Mouse (Mus musculus) lung, embryonic 15.5 days (tissue): ENCODE results near the gene Lgr6. TPM values are rescaled to one million over a fixed set of nuclear protein-coding genes. Genes with fewer than 3 reads are reported as not detected.
"Not testable (repeated sequence)": the region's sequence is repeated elsewhere in the genome, so short reads cannot be mapped to it uniquely, and the experiment has no call there.

Experiments used
- ATAC-seq: fragments of 200-750 bp; cut with Nextera tagmentation; 2 replicates; pipeline ENCODE4 v1.8.0; 2017; ENCODE audit warnings: moderate number of reproducible peaks, borderline replicate concordance; ENCODE audit not compliant: low FRiP score, low TSS enrichment; ENCODE audit errors: extremely low read depth
- H3K27ac ChIP-seq: fragments of 300-500 bp; sonication (generic); 2 replicates; pipeline ENCODE4 v1.5.1; 2015; ENCODE audit warnings: moderate library complexity, mild to moderate bottlenecking, inconsistent platforms
- H3K27me3 ChIP-seq: fragments of 300-500 bp; sonication (generic); 2 replicates; pipeline ENCODE4 v1.6.1; 2015; ENCODE audit warnings: inconsistent platforms
- H3K36me3 ChIP-seq: fragments of 300-500 bp; sonication (generic); 2 replicates; pipeline ENCODE4 v1.6.1; 2015; ENCODE audit warnings: inconsistent platforms
- H3K4me1 ChIP-seq: fragments of 300-500 bp; sonication (generic); 2 replicates; pipeline ENCODE4 v1.6.1; 2015; ENCODE audit warnings: inconsistent platforms
- H3K4me2 ChIP-seq: fragments of 300-500 bp; sonication (generic); 2 replicates; pipeline ENCODE4 v1.6.1; 2015; ENCODE audit warnings: inconsistent platforms, mild to moderate bottlenecking, moderate library complexity
- H3K4me3 ChIP-seq: fragments of 300-500 bp; sonication (generic); 2 replicates; pipeline ENCODE4 v1.5.1; 2015; ENCODE audit warnings: mild to moderate bottlenecking, inconsistent platforms
- H3K9ac ChIP-seq: fragments of 300-500 bp; sonication (generic); 2 replicates; pipeline ENCODE4 v1.6.1; 2015; ENCODE audit warnings: inconsistent platforms
- H3K9me3 ChIP-seq: fragments of 300-500 bp; sonication (generic); 2 replicates; pipeline ENCODE4 v1.6.1; 2016; ENCODE audit warnings: inconsistent platforms
- whole genome bisulfite sequencing: fragments of 180-500 bp; shearing (Covaris S2); methylation state at CpG from one replicate; pipeline ENCODE4 v1.1.7; 2015; 5-methylcytosine and 5-hydroxymethylcytosine counted together
- polyA plus RNA-seq: library from polyadenylated mRNA; unstranded; fragments of >200 nt; fragmentation: Nextera tagmentation; extraction: Ambion mirVana; gene quantifications from 2 replicates; pipeline ENCODE4 v1.2.1, GENCODE M21; 2015

Gene Lgr6
- polyA plus RNA-seq, 1 experiment from 2014 or later: 11.6 TPM

DNA sequence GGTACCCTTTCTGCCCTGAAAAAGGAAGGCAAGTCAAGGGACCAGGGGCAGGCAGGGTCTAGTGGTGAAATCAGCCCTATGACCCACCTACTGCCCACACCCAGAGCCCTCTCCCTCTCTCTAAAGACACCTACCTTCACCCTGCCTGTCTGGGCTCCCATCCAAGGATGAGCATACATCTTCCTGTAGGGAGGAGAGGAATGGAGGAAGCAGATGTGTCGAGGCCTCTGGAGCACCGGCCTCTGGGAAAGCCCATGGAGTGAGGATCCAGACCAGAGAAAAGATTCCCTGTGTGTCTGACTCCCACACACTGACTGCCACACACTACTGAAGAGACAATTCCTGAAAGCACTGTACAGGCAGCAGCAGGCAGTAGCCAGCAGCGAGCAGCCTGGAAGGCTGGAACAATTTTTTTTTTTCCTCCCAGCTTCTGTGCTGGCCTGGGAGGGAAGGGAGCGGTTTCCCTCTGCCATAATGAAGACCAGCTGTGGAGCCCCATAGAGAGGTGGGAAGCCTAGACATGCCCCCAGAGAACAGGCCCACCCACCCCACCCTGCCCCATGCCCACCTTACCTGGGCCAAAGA lies 21.5 kb upstream of the Lgr6 start:
- WGBS: 30% methylated on average over 4 of the region's 4 CpGs
- peaks cover 15% of the 10 kb centered on the region; the same call in 1 of the 2 replicates for H3K27me3 ChIP-seq
- no peak overlapping the region for H3K4me3 ChIP-seq
- no peak overlapping the region for H3K27ac ChIP-seq
- H3K9me3 ChIP-seq: no peaks in the 10 kb centered on the region
- no peak overlapping the region for H3K4me2 ChIP-seq
- H3K36me3 ChIP-seq: no peaks in the 10 kb centered on the region
- H3K9ac ChIP-seq: no peak overlapping the region
- no peak for ATAC-seq
- peaks cover 19% of the 10 kb centered on the region for H3K4me1 ChIP-seq

- H3K9me3 ChIP-seq: no peaks in the 10 kb centered on the region
- no peak overlapping the region for H3K9ac ChIP-seq
- ATAC-seq: no peak; the same call in 1 of the 2 replicates
- H3K27ac ChIP-seq: no peak overlapping the region
- H3K4me3 ChIP-seq: no peak overlapping the region
- H3K36me3 ChIP-seq: no peaks in the 10 kb centered on the region
- H3K4me2 ChIP-seq: no peak overlapping the region
- 45% methylated on average over 8 of the region's 8 CpGs for WGBS
- H3K27me3 ChIP-seq: peaks cover 15% of the 10 kb centered on the region; the same call in 1 of the 2 replicates
- H3K4me1 ChIP-seq: peaks cover 14% of the 10 kb centered on the region
These were observed 20.9 kb upstream of the Lgr6 start for GRCm38 (mm10) chr1:135125990-135126389.

DNA sequence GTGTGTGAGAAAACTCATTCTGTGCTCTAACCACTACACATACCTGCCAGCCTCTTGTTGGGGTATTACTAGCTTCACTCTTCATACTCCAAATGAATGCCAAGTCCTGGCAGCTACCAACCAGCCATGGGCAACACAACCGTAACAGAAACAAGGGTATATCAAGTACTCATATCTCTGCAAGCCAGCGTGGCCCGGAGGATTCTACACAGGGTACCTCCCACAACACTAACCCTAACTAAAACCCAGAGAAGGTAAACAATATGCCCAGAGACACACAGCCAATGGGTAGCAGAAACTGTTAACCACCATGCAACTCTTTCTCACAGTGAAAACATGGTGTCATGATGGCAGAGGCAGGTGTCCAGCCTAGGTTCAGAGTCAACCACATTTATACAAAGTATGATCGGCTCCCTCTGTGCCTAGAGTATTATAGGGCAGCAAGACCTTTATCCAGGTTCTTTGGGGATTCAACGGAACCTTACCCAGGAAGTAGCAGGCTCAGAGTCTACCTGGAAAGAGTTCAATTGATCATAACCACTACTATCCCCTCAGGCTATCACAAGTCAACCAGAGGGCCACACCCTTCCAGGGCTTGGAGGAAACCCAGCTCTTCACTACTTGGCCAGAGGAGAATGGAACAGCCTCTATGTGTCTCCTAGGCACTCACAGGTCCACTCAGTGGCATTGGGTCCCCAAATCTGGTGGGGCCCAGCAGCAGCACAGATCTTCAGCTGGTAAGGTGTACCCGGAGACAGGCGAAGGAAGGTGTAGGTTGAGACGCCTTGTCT lies 19.7 kb upstream of the Lgr6 start:
- no peak overlapping the region for H3K4me3 ChIP-seq
- H3K4me2 ChIP-seq: no peak overlapping the region
- 85% methylated on average over 8 of the region's 8 CpGs for WGBS
- no peaks in the 10 kb centered on the region for H3K9me3 ChIP-seq
- peaks cover 11% of the 10 kb centered on the region; the same call in 1 of the 2 replicates for H3K27me3 ChIP-seq
- no peaks in the 10 kb centered on the region for H3K36me3 ChIP-seq
- no peak overlapping the region for H3K9ac ChIP-seq
- ATAC-seq: no peak
- H3K27ac ChIP-seq: no peak overlapping the region
- H3K4me1 ChIP-seq: peaks cover 11% of the 10 kb centered on the region; the same call in 1 of the 2 replicates

DNA sequence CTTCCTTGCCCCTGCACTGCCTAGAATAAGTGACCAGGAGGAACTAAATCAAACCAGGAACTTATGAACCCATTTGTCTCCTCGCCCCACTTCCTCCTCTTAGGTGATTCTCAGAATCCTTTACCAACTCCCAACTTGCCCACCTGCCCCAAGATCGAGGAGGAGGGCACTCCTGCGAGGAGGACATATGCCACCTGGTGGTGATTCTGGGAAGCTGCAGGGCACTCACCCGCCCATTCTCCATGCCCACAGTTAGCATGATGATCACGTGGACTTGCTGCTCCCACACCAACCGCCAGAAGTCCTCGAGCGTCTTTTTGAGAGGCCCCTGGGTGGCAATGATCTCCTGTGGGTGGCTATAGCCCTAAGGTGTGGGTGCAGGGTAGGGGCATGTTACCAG lies 7.6 kb upstream of the Lgr6 start:
- peaks cover 7% of the 10 kb centered on the region; the same call in 1 of the 2 replicates for H3K27me3 ChIP-seq

DNA sequence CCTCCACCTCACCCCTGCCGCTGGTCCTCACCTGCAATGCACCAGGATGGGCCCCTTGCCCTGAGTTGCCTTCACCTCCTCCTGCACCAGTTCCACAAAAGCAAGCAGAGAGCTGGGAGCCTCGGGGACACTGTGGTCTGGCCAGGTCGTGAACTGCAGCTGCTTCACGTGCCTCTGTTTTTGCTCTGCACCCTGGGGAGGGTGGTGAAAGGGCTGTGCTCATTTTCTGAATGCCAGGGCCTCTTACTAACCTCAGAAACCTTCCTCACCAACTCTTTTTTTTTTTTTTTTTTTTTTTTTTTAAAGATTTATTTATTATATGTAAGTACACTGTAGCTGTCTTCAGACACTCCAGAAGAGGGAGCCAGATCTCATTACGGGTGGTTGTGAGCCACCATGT lies 6.2 kb upstream of the Lgr6 start:
- H3K9ac ChIP-seq, H3K36me3 ChIP-seq, H3K9me3 ChIP-seq, ATAC-seq, H3K27ac ChIP-seq, H3K4me1 ChIP-seq, H3K4me3 ChIP-seq, H3K4me2 ChIP-seq: not testable (repeated sequence)
- 60% methylated on average over 5 of the region's 5 CpGs for WGBS
- H3K27me3 ChIP-seq: peaks cover 21% of the 10 kb centered on the region

More for the DNA sequence above, 7.6 kb upstream of the Lgr6 start:
- no peak overlapping the region for H3K4me3 ChIP-seq
- no peaks in the 10 kb centered on the region for H3K4me1 ChIP-seq
- H3K9me3 ChIP-seq: no peaks in the 10 kb centered on the region
- no peak overlapping the region for H3K9ac ChIP-seq
- H3K27ac ChIP-seq: no peak overlapping the region
- 7% methylated on average over 8 of the region's 8 CpGs for WGBS
- no peak overlapping the region for H3K4me2 ChIP-seq
- ATAC-seq: no peak
- no peaks in the 10 kb centered on the region for H3K36me3 ChIP-seq

GRCm38 (mm10) chr1:135110075-135110474 lies 5.0 kb upstream of the Lgr6 start:
- no peak overlapping the region for H3K4me2 ChIP-seq
- no peak overlapping the region for H3K4me3 ChIP-seq
- H3K27me3 ChIP-seq: peaks cover 33% of the 10 kb centered on the region
- no peaks in the 10 kb centered on the region for H3K36me3 ChIP-seq
- peaks cover 8% of the 10 kb centered on the region for H3K4me1 ChIP-seq
- no peak overlapping the region for H3K27ac ChIP-seq
- H3K9me3 ChIP-seq: no peaks in the 10 kb centered on the region
- no peak overlapping the region for H3K9ac ChIP-seq
- WGBS: 10% methylated on average over 6 of the region's 6 CpGs
- ATAC-seq: no peak

GRCm38 (mm10) chr1:135108611-135109010 lies 3.5 kb upstream of the Lgr6 start:
- no peaks in the 10 kb centered on the region for H3K9me3 ChIP-seq
- no peak overlapping the region for H3K9ac ChIP-seq
- H3K27me3 ChIP-seq: peaks cover 47% of the 10 kb centered on the region
- 38% methylated on average over 6 of the region's 6 CpGs for WGBS
- no peak overlapping the region for H3K27ac ChIP-seq
- no peak overlapping the region for H3K4me2 ChIP-seq
- no peak overlapping the region for H3K4me3 ChIP-seq
- peaks cover 13% of the 10 kb centered on the region for H3K4me1 ChIP-seq
- no peaks in the 10 kb centered on the region for H3K36me3 ChIP-seq
- ATAC-seq: no peak

GRCm38 (mm10) chr1:135105951-135106350 lies 875 bp upstream of the Lgr6 start:
- Histone ChIP-seq H3K4me1 (peaks cover 13% of the 10 kb centered on the region), H3K9ac (no peak overlapping the region), H3K27ac (no peak overlapping the region), H3K4me2 (peak overlapping the region; percentile 80), H3K4me3 (peak overlapping the region; percentile 48; the same call in 1 of the 2 replicates), H3K9me3 (no peaks in the 10 kb centered on the region), H3K36me3 (no peaks in the 10 kb centered on the region), H3K27me3 (peaks cover 71% of the 10 kb centered on the region)
- no peak for ATAC-seq
- WGBS: 3% methylated on average over 8 of the region's 8 CpGs

- H3K9me3 ChIP-seq: no peaks in the 10 kb centered on the region
- H3K27ac ChIP-seq: no peak overlapping the region
- 57% methylated on average over 7 of the region's 7 CpGs for WGBS
- H3K27me3 ChIP-seq: peaks cover 51% of the 10 kb centered on the region
- H3K9ac ChIP-seq: no peak overlapping the region
- no peak for ATAC-seq
- H3K4me2 ChIP-seq: no peak overlapping the region; the same call in 1 of the 2 replicates
- peaks cover 23% of the 10 kb centered on the region for H3K4me1 ChIP-seq
- H3K4me3 ChIP-seq: no peak overlapping the region
- no peaks in the 10 kb centered on the region for H3K36me3 ChIP-seq
These were observed 4.7 kb downstream of the Lgr6 start for GRCm38 (mm10) chr1:135100400-135100799.

GRCm38 (mm10) chr1:135098441-135098840 lies 6.6 kb downstream of the Lgr6 start:
- H3K9ac ChIP-seq: no peak overlapping the region
- no peak overlapping the region for H3K4me2 ChIP-seq
- 80% methylated on average over 7 of the region's 7 CpGs for WGBS
- H3K9me3 ChIP-seq: no peaks in the 10 kb centered on the region
- H3K4me1 ChIP-seq: peaks cover 18% of the 10 kb centered on the region
- no peak overlapping the region for H3K4me3 ChIP-seq
- no peak for ATAC-seq
- H3K27me3 ChIP-seq: peaks cover 32% of the 10 kb centered on the region
- H3K36me3 ChIP-seq: no peaks in the 10 kb centered on the region
- H3K27ac ChIP-seq: peak overlapping the region; percentile 44

DNA sequence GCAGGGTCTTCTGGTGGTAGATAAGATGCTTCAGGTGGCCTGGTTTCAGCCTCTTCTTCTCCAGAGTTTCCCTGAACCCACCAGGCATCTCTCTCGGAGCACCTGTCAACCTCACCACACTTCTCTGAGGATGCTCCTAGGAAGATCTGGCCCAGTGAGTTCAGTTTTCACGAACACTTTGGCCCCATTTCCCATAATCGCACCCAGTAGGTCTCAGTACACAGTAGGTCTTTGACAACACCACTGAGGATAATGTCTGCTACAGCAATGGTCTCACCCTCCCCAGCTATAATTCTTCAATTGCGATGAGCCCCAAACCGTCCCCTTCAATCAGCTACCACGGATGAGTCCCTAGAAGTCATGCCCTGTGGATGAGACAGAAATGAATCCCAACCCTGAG lies 7.6 kb downstream of the Lgr6 start:
- Histone ChIP-seq H3K36me3 (no peaks in the 10 kb centered on the region), H3K9ac (no peak overlapping the region), H3K27me3 (peaks cover 22% of the 10 kb centered on the region; the same call in 1 of the 2 replicates), H3K4me1 (peaks cover 18% of the 10 kb centered on the region), H3K4me2 (no peak overlapping the region), H3K27ac (no peak overlapping the region), H3K9me3 (no peaks in the 10 kb centered on the region), H3K4me3 (no peak overlapping the region)
- ATAC-seq: no peak
- WGBS: 95% methylated on average over 6 of the region's 6 CpGs

- ATAC-seq: no peak; the same call in 1 of the 2 replicates
- no peak overlapping the region for H3K9ac ChIP-seq
- peaks cover 13% of the 10 kb centered on the region; the same call in 1 of the 2 replicates for H3K27me3 ChIP-seq
- 67% methylated on average over 11 of the region's 11 CpGs for WGBS
- peaks cover 18% of the 10 kb centered on the region for H3K4me1 ChIP-seq
- no peak overlapping the region for H3K4me3 ChIP-seq
- H3K9me3 ChIP-seq: no peaks in the 10 kb centered on the region
- H3K27ac ChIP-seq: no peak overlapping the region
- no peaks in the 10 kb centered on the region for H3K36me3 ChIP-seq
- H3K4me2 ChIP-seq: no peak overlapping the region
These were observed 8.8 kb downstream of the Lgr6 start for GRCm38 (mm10) chr1:135096312-135096711.
